Mouse (Mus musculus) embryo, embryonic 11 days (tissue): ENCODE data around the gene Cdk8.

Experiments used
- DNase-seq: peaks from one replicate; pipeline ENCODE4 v3.0.0-alpha.2; 2015

Cdk8 gene

GRCm38 (mm10) chr5:146330031-146330764 is 99.2 kb downstream of the Cdk8 start:
- DNase-seq: peak; percentile 67

- DNase-seq: no peak
Measured at GRCm38 (mm10) chr5:146330765-146331115, 99.7 kb downstream of the Cdk8 start.

GRCm38 (mm10) chr5:146331131-146331530 is 100.1 kb downstream of the Cdk8 start:
- DNase-seq: no peak

GRCm38 (mm10) chr5:146332541-146332940 is 101.5 kb downstream of the Cdk8 start:
- DNase-seq: no peak

- DNase-seq: no peak
Measured at GRCm38 (mm10) chr5:146334410-146334809, 103.4 kb downstream of the Cdk8 start.

- no peak for DNase-seq
Measured at GRCm38 (mm10) chr5:146338064-146338463, 107.0 kb downstream of the Cdk8 start.

- no peak for DNase-seq
Measured at GRCm38 (mm10) chr5:146340037-146340436, 109.0 kb downstream of the Cdk8 start.

GRCm38 (mm10) chr5:146344911-146345686 is 114.1 kb downstream of the Cdk8 start:
- DNase-seq: no peak

GRCm38 (mm10) chr5:146347081-146347480 is 116.1 kb downstream of the Cdk8 start:
- DNase-seq: no peak

GRCm38 (mm10) chr5:146349183-146349582 is 118.2 kb downstream of the Cdk8 start:
- no peak for DNase-seq

- no peak for DNase-seq
Measured at GRCm38 (mm10) chr5:146350784-146351183, 119.8 kb downstream of the Cdk8 start.

GRCm38 (mm10) chr5:146352006-146352405 is 121.0 kb downstream of the Cdk8 start:
- DNase-seq: no peak
